Mouse (Mus musculus) E14TG2a.4 (cell line): Measurements from ENCODE around the gene Terf2.

ENCODE experiments used
- CTCF ChIP-seq: conservative IDR thresholded peaks from 2 replicates; pipeline ENCODE4 v1.5.1; 2014; ENCODE audit warnings: low read length
- POU5F1 ChIP-seq: IDR thresholded peaks from 2 replicates; pipeline ENCODE4 v1.6.1; 2014; ENCODE audit warnings: low read length, borderline replicate concordance

DNA sequence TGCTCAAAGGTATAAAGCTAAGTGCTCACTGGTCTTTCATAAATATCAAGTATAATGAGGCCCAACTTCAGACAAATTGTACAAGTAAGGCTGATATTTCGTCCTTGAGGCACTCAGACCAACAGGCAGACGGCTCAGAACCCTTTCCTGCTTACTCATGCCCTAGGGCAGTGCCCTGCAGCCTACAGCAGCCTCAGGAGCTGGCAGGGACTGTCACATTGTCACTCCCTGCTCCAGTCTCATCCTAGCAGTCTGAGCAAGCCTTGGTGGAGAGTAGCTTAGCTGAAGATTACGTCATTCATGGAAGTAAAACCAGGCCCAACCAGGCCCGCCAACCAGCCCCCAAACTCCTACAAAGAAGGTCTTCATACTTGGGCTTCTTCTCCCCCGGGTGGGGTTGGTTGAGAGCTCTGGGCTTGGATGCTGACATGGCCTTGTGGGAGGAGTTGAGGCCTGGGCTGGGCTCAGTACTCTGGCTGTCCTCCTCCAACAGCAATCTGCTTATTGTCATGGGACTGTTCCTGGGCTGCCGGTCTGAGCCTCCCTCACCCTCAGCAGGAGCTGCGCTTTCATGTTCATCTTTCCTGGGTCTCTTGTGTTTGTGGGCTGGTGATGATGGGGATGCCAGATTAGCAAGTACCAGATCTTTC, 20.0 kb downstream of the Terf2 start:
- TF ChIP-seq CTCF (no peak), POU5F1 (no peak)
